Mouse (Mus musculus) MEL (cell line): ENCODE data around the gene 5730596B20Rik. TPM values are rescaled to one million over a fixed set of nuclear protein-coding genes. Genes with fewer than 3 reads are reported as not detected.

Experiments
- DNase-seq: peaks from one replicate; pipeline ENCODE4 v3.0.0; 2011; ENCODE audit warnings: low read depth, low spot score
- H3K27ac ChIP-seq: 2 replicates; pipeline ENCODE4 v1.5.1; 2012; ENCODE audit warnings: low read depth, mild to moderate bottlenecking, control low read depth, low read length, moderate library complexity; ENCODE audit not compliant: control insufficient read depth
- H3K27me3 ChIP-seq, 2 experiments: fragments of 150-350 bp in 1 of 2; sonication (generic) in 1 of 2; 2 replicates each; pipeline ENCODE4 v1.6.1; 2012; ENCODE audit warnings: low read length in 2 of 2, mild to moderate bottlenecking in 2 of 2, improper control_type of control experiment in 1 of 2, moderate library complexity in 1 of 2; ENCODE audit not compliant: insufficient read depth in 2 of 2, control insufficient read depth in 1 of 2
- H3K36me3 ChIP-seq, 2 experiments: 2 replicates each; pipeline ENCODE4 v1.6.1; 2012 to 2014; ENCODE audit warnings: low read length in 2 of 2, improper control_type of control experiment in 1 of 2, inconsistent platforms in 1 of 2, mild to moderate bottlenecking in 1 of 2; ENCODE audit not compliant: insufficient read depth in 2 of 2, control insufficient read depth in 1 of 2
- H3K4me1 ChIP-seq, 2 experiments: fragments of 150-350 bp in 1 of 2; sonication (generic) in 1 of 2; 2 replicates each; pipeline ENCODE4 v1.6.1; 2012; ENCODE audit warnings: low read length in 2 of 2, improper control_type of control experiment in 1 of 2, mild to moderate bottlenecking in 1 of 2; ENCODE audit not compliant: insufficient read depth in 2 of 2, control insufficient read depth in 1 of 2
- H3K4me3 ChIP-seq, 2 experiments: fragments of 150-350 bp in 1 of 2; sonication (generic) in 1 of 2; 2 replicates each; pipeline ENCODE4 v1.5.1; 2012; ENCODE audit warnings: low read depth in 2 of 2, low read length in 2 of 2, mild to moderate bottlenecking in 2 of 2, moderate library complexity in 2 of 2, control low read depth in 1 of 2, improper control_type of control experiment in 1 of 2; ENCODE audit not compliant: control insufficient read depth in 1 of 2, insufficient read depth in 1 of 2
- H3K79me2 ChIP-seq: 2 replicates; pipeline ENCODE4 v1.6.1; 2012; ENCODE audit warnings: mild to moderate bottlenecking, low read length, moderate library complexity; ENCODE audit not compliant: control insufficient read depth, poor library complexity, insufficient read depth
- H3K9ac ChIP-seq: 2 replicates; pipeline ENCODE4 v1.6.1; 2012; ENCODE audit warnings: low read depth, mild to moderate bottlenecking, control low read depth, low read length, moderate library complexity; ENCODE audit not compliant: control insufficient read depth, poor library complexity, severe bottlenecking
- H3K9me3 ChIP-seq: fragments of 150-350 bp; sonication (generic); replicated peaks from 2 replicates; pipeline ENCODE4 v1.6.1; 2012; ENCODE audit warnings: mild to moderate bottlenecking, low read length, improper control_type of control experiment, moderate library complexity; ENCODE audit not compliant: insufficient read depth
- BHLHE40 ChIP-seq: IDR thresholded peaks from 2 replicates; pipeline ENCODE4 v1.6.1; 2012; ENCODE audit warnings: low read depth, mild to moderate bottlenecking, inconsistent platforms, low read length, improper control_type of control experiment, borderline replicate concordance
- CTCF ChIP-seq, 3 experiments: IDR thresholded peaks in 2 of 3; conservative IDR thresholded peaks in 1 of 3; 2 replicates each; pipeline ENCODE4 v1.5.1; 2011 to 2012; ENCODE audit warnings: low read length in 3 of 3, low read depth in 2 of 3, mild to moderate bottlenecking in 2 of 3, improper control_type of control experiment in 1 of 3, inconsistent platforms in 1 of 3, mixed read lengths in 1 of 3, moderate library complexity in 1 of 3; ENCODE audit not compliant: control insufficient read depth in 1 of 3, insufficient read depth in 1 of 3, poor library complexity in 1 of 3, severe bottlenecking in 1 of 3
- EP300 ChIP-seq, 2 experiments: IDR thresholded peaks; 2 replicates each; pipeline ENCODE4 v1.6.1; 2011; ENCODE audit warnings: improper control_type of control experiment in 2 of 2, low read length in 2 of 2, low read depth in 1 of 2, mild to moderate bottlenecking in 1 of 2
- GABPA ChIP-seq: IDR thresholded peaks from 2 replicates; pipeline ENCODE4 v1.6.1; 2012; ENCODE audit warnings: low read depth, mild to moderate bottlenecking, inconsistent platforms, low read length, improper control_type of control experiment, moderate library complexity
- GATA1 ChIP-seq: IDR thresholded peaks from 2 replicates; pipeline ENCODE4 v1.6.1; 2011; ENCODE audit warnings: low read depth, low read length, improper control_type of control experiment
- HCFC1 ChIP-seq: IDR thresholded peaks from 2 replicates; pipeline ENCODE4 v1.6.1; 2012; ENCODE audit warnings: low read depth, mild to moderate bottlenecking, inconsistent platforms, low read length, improper control_type of control experiment, moderate library complexity
- KAT2A ChIP-seq: conservative IDR thresholded peaks from 2 replicates; pipeline ENCODE4 v1.6.1; 2012; ENCODE audit warnings: low read depth, low read length, improper control_type of control experiment, inconsistent platforms
- MAFK ChIP-seq: IDR thresholded peaks from 2 replicates; pipeline ENCODE4 v1.6.1; 2011; ENCODE audit warnings: low read depth, mild to moderate bottlenecking, low read length, improper control_type of control experiment, borderline replicate concordance
- MAX ChIP-seq: IDR thresholded peaks from 2 replicates; pipeline ENCODE4 v1.6.1; 2011; ENCODE audit warnings: low read length, improper control_type of control experiment
- MAZ ChIP-seq: IDR thresholded peaks from 2 replicates; pipeline ENCODE4 v1.6.1; 2012; ENCODE audit warnings: low read depth, mild to moderate bottlenecking, inconsistent platforms, low read length, improper control_type of control experiment
- MXI1 ChIP-seq: IDR thresholded peaks from 2 replicates; pipeline ENCODE4 v1.6.1; 2011; ENCODE audit warnings: mild to moderate bottlenecking, low read depth, low read length, improper control_type of control experiment
- MYB ChIP-seq: IDR thresholded peaks from 2 replicates; pipeline ENCODE4 v1.6.1; 2011; ENCODE audit warnings: mild to moderate bottlenecking, low read depth, low read length, improper control_type of control experiment
- NELFE ChIP-seq: IDR thresholded peaks from 2 replicates; pipeline ENCODE4 v1.6.1; 2011; ENCODE audit warnings: low read depth, low read length, improper control_type of control experiment
- POLR2AphosphoS2 ChIP-seq: IDR thresholded peaks from 2 replicates; pipeline ENCODE4 v1.6.1; 2011; ENCODE audit warnings: low read length, improper control_type of control experiment
- POLR2AphosphoS5 ChIP-seq: IDR thresholded peaks from 2 replicates; pipeline ENCODE4 v1.6.1; 2012; ENCODE audit warnings: low read depth, borderline replicate concordance, mild to moderate bottlenecking, inconsistent platforms, low read length, moderate library complexity, mixed read lengths
- RAD21 ChIP-seq: IDR thresholded peaks from 2 replicates; pipeline ENCODE4 v1.6.1; 2011; ENCODE audit warnings: mild to moderate bottlenecking, low read depth, low read length, improper control_type of control experiment
- RCOR1 ChIP-seq: IDR thresholded peaks from 2 replicates; pipeline ENCODE4 v1.6.1; 2012; ENCODE audit warnings: low read depth, mild to moderate bottlenecking, inconsistent platforms, low read length, improper control_type of control experiment
- SIN3A ChIP-seq: IDR thresholded peaks from 2 replicates; pipeline ENCODE4 v1.6.1; 2012; ENCODE audit warnings: low read length, improper control_type of control experiment, inconsistent platforms
- SMC3 ChIP-seq: IDR thresholded peaks from 2 replicates; pipeline ENCODE4 v1.6.1; 2011; ENCODE audit warnings: low read depth, low read length, improper control_type of control experiment
- TBP ChIP-seq: IDR thresholded peaks from 2 replicates; pipeline ENCODE4 v1.8.0; 2011; ENCODE audit warnings: low read depth, low read length, improper control_type of control experiment
- TCF12 ChIP-seq: IDR thresholded peaks from 2 replicates; pipeline ENCODE4 v1.6.1; 2014; ENCODE audit warnings: low read depth, mild to moderate bottlenecking, inconsistent platforms, low read length, improper control_type of control experiment, moderate library complexity
- UBTF ChIP-seq: IDR thresholded peaks from 2 replicates; pipeline ENCODE4 v1.6.1; 2012; ENCODE audit warnings: low read depth, mild to moderate bottlenecking, inconsistent platforms, low read length, improper control_type of control experiment, moderate library complexity, borderline replicate concordance; ENCODE audit not compliant: insufficient read depth
- USF1 ChIP-seq: IDR thresholded peaks from 2 replicates; pipeline ENCODE4 v1.6.1; 2014; ENCODE audit warnings: low read depth, mild to moderate bottlenecking, inconsistent platforms, low read length, improper control_type of control experiment, moderate library complexity
- polyA plus RNA-seq, 2 experiments: library from polyadenylated mRNA; stranded (reverse) in 1 of 2; unstranded in 1 of 2; fragments of >175 nt in 1 of 2; fragments of >200 nt in 1 of 2; gene quantifications; 2 replicates each; pipeline versions ENCODE4 v1.2.1 to v1.2.4; 2012; ENCODE audit warnings: low replicate concordance in 2 of 2, low read depth in 1 of 2; ENCODE audit not compliant: insufficient read length in 2 of 2, insufficient read depth in 1 of 2, missing spikeins in 1 of 2
- total RNA-seq: library from RNA; depleted of rRNA; stranded (reverse); fragments of 300-350 nt; gene quantifications from 2 replicates; pipeline ENCODE4 v1.2.3, GENCODE M21; 2012; rRNA removed

Gene 5730596B20Rik
- not detected in 2 replicates for total RNA-seq
- not detected for polyA plus RNA-seq

GRCm38 (mm10) chr6:52177061-52177735 lies at the start of gene 5730596B20Rik:
Gene 5730596B20Rik, plus strand, starts transcription at chr6:52177498.
- Histone ChIP-seq H3K4me3 (no peak within 1 kb of the TSS), H3K9me3 (no peaks in the 10 kb centered on the region), H3K4me1 (no peaks in the 10 kb centered on the region), H3K27ac (no peak within 1 kb of the TSS), H3K27me3 (no peaks in the 10 kb centered on the region), H3K36me3 (no peaks in the 10 kb centered on the region), H3K79me2 (no peaks in the 10 kb centered on the region), H3K9ac (no peak within 1 kb of the TSS)
- no peak for DNase-seq
- TF ChIP-seq RAD21 (no peak), TCF12 (no peak), POLR2AphosphoS2 (no peak), HCFC1 (no peak), MAX (no peak), CTCF (IDR thresholded peaks at IDR 0.05 in 2 of 3, conservative IDR thresholded peaks at IDR 0.05 in 1 of 3; ENCODE audit: control insufficient read depth in 1 of 3, insufficient read depth in 1 of 3, low read depth in 2 of 3, low read length in 3 of 3, poor library complexity in 1 of 3, severe bottlenecking in 1 of 3) (no peak), POLR2AphosphoS5 (no peak), MAFK (no peak), BHLHE40 (no peak), NELFE (no peak), USF1 (no peak), GATA1 (no peak), MXI1 (no peak), SIN3A (no peak), TBP (no peak), GABPA (no peak)

- H3K36me3 ChIP-seq: no peaks in the 10 kb centered on the region
- no peaks in the 10 kb centered on the region for H3K79me2 ChIP-seq
- no peak overlapping the region for H3K9ac ChIP-seq
- no peaks in the 10 kb centered on the region; a peak in 1 of 4 replicates for H3K27me3 ChIP-seq
- no peaks in the 10 kb centered on the region for H3K9me3 ChIP-seq
- TF ChIP-seq UBTF (no peak), SIN3A (no peak), CTCF (IDR thresholded peaks at IDR 0.05 in 2 of 3, conservative IDR thresholded peaks at IDR 0.05 in 1 of 3; ENCODE audit: control insufficient read depth in 1 of 3, insufficient read depth in 1 of 3, low read depth in 2 of 3, low read length in 3 of 3, poor library complexity in 1 of 3, severe bottlenecking in 1 of 3) (no peak), EP300 (IDR thresholded peaks at IDR 0.05; ENCODE audit: low read depth in 1 of 2, low read length in 2 of 2) (no peak), MXI1 (no peak), MAZ (no peak), TBP (no peak), GABPA (no peak), SMC3 (no peak), USF1 (no peak), KAT2A (no peak), NELFE (no peak), RCOR1 (no peak), HCFC1 (no peak), MYB (no peak)
- no peak overlapping the region for H3K27ac ChIP-seq
- no peak overlapping the region for H3K4me3 ChIP-seq
- H3K4me1 ChIP-seq: no peaks in the 10 kb centered on the region
- no peak for DNase-seq
These were observed 39.3 kb upstream of the 5730596B20Rik start for GRCm38 (mm10) chr6:52137841-52138535.
